Mouse (Mus musculus) limb, embryonic 10.5 days (tissue): ENCODE measurements around the gene Cyth3. TPM values are rescaled to one million over a fixed set of nuclear protein-coding genes. Genes with fewer than 3 reads are reported as not detected.

ENCODE experiments used
- DNase-seq: peaks from one replicate; pipeline ENCODE4 v3.0.0-alpha.2; 2017; ENCODE audit warnings: low spot score
- H3K27ac ChIP-seq: fragments of 300-500 bp; sonication (generic); 2 replicates; pipeline ENCODE4 v1.5.1; 2016; ENCODE audit warnings: mild to moderate bottlenecking
- H3K27me3 ChIP-seq: fragments of 300-500 bp; sonication (generic); 2 replicates; pipeline ENCODE4 v1.6.1; 2016; ENCODE audit warnings: low read depth, mild to moderate bottlenecking; ENCODE audit not compliant: poor library complexity, severe bottlenecking
- H3K36me3 ChIP-seq: fragments of 300-500 bp; sonication (generic); 2 replicates; pipeline ENCODE4 v1.6.1; 2016; ENCODE audit warnings: mild to moderate bottlenecking, moderate library complexity
- H3K4me1 ChIP-seq: fragments of 300-500 bp; sonication (generic); 2 replicates; pipeline ENCODE4 v1.6.1; 2016
- H3K4me3 ChIP-seq: fragments of 300-500 bp; sonication (generic); 2 replicates; pipeline ENCODE4 v1.5.1; 2016; ENCODE audit warnings: mild to moderate bottlenecking, moderate library complexity
- H3K9me3 ChIP-seq: fragments of 300-500 bp; sonication (generic); replicated peaks from 2 replicates; pipeline ENCODE4 v1.6.1; 2016; ENCODE audit warnings: mild to moderate bottlenecking
- WGBS: fragments of 180-500 bp; shearing (Covaris S2); methylation state at CpG from one replicate; pipeline ENCODE4 v1.1.7; 2016; 5-methylcytosine and 5-hydroxymethylcytosine counted together
- polyA plus RNA-seq: library from polyadenylated mRNA; unstranded; fragments of >200 nt; fragmentation: Nextera tagmentation; extraction: Ambion mirVana; gene quantifications from 2 replicates; pipeline ENCODE4 v1.2.1, GENCODE M21; 2016

The Cyth3 gene
- polyA plus RNA-seq, 1 experiment from 2014 or later, result 59.2 TPM

DNA sequence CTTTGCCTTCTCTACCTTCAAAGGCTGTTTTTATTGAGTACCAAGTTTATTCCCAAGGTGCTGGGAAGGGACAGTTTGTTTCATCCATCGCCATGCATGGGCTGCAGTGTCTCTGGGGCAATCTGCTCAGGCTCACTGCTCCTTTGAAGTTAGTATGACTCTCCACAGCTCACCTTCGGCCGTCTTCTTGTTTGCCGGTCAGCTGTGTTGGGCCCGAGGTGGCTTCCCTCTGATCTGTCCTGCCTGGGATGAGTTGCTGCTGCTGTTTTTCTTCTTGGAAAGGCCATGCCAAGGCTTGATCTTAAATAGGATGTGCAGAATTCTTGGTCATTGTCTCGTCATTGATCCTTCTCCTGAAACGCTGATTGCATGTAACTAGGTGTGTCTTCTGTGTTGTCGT, 9.3 kb downstream of the Cyth3 start:
- no peak overlapping the region for H3K4me3 ChIP-seq
- peaks cover 24% of the 10 kb centered on the region for H3K36me3 ChIP-seq
- no peaks in the 10 kb centered on the region for H3K27me3 ChIP-seq
- peaks cover 57% of the 10 kb centered on the region for H3K4me1 ChIP-seq
- no peaks in the 10 kb centered on the region for H3K9me3 ChIP-seq
- WGBS, result 66% methylated on average over 8 of the region's 8 CpGs
- DNase-seq, result no peak
- H3K27ac ChIP-seq, result no peak overlapping the region

DNA sequence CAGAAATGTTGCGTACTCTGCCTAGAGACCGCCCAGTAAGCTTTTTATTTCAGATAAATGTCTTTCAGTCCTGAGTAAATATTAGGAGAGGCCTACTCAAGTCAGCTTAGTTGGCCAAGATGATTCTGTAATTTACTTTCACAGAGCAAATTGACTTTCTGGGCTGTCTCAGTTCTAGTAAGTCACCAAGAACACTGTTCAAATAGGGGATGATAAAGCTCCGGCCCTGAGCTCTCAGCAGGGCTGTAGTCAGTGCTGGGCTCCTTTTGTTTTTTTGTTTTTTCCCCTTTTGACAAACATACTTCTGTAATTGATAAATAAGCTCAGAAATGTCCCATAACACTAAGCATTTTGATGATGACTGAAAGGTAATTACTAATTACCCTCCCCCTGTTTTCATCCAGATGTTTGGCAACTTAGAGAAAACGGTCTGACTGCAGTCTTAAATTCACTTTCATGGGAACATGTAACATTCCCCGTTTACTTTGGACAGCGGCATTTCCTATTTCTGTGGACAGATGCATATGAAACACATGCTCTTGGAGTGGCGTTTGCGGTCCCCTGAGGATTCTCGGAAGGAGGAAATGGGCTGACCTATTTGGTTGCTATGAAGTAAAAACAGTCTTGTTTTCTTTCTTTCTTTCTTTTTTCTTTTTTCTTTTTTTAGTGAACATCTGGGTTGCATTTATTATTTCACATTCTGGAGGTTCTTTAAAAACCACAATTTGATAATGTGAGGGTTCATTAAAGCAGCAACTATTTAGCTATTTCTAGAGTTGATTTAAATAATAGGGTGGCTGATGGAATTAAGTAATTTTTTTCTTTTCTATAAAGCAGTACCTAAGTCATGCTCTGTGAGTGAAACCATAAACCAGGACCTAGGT, 10.7 kb downstream of the Cyth3 start:
- WGBS, result 52% methylated on average over 9 of the region's 9 CpGs
- Histone ChIP-seq H3K36me3 (peaks cover 20% of the 10 kb centered on the region), H3K27me3 (no peaks in the 10 kb centered on the region), H3K4me1 (peaks cover 71% of the 10 kb centered on the region), H3K4me3 (no peak overlapping the region; the same call in 1 of the 2 replicates), H3K9me3 (no peaks in the 10 kb centered on the region), H3K27ac (peak overlapping the region; percentile 84)
- DNase-seq, result no peak

- Histone ChIP-seq H3K4me1 (peaks cover 77% of the 10 kb centered on the region), H3K27ac (peak overlapping the region; percentile 84), H3K36me3 (peaks cover 16% of the 10 kb centered on the region), H3K4me3 (no peak overlapping the region), H3K9me3 (no peaks in the 10 kb centered on the region), H3K27me3 (no peaks in the 10 kb centered on the region)
- 53% methylated on average over 5 of the region's 5 CpGs for WGBS
- DNase-seq, result no peak
These were observed 11.3 kb downstream of the Cyth3 start for GRCm38 (mm10) chr5:143633558-143633871.

DNA sequence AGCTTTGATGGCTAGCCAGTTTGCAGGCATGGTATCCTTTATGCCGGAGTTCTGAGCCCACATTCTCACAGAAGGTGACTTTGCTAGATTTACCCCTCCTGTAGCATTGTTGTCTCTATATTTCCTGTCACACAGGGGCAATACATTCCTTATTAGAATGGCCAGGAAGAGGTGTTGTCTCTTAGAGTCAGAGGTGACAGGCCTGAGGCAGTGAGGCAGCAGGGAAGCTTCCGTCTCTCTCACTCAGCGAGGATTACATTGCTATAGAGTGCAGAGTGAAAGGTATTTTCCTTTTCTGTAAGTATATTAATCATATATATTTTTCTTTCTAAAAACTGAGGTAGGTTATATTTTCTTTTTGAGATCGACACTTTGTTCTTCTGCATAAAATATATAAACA, 11.6 kb downstream of the Cyth3 start:
- WGBS, result 75% methylated on average over 4 of the region's 4 CpGs
- Histone ChIP-seq H3K4me3 (no peak overlapping the region), H3K4me1 (peaks cover 80% of the 10 kb centered on the region), H3K36me3 (peaks cover 13% of the 10 kb centered on the region), H3K27me3 (no peaks in the 10 kb centered on the region), H3K27ac (peak overlapping the region; percentile 84), H3K9me3 (no peaks in the 10 kb centered on the region)
- DNase-seq, result no peak

DNA sequence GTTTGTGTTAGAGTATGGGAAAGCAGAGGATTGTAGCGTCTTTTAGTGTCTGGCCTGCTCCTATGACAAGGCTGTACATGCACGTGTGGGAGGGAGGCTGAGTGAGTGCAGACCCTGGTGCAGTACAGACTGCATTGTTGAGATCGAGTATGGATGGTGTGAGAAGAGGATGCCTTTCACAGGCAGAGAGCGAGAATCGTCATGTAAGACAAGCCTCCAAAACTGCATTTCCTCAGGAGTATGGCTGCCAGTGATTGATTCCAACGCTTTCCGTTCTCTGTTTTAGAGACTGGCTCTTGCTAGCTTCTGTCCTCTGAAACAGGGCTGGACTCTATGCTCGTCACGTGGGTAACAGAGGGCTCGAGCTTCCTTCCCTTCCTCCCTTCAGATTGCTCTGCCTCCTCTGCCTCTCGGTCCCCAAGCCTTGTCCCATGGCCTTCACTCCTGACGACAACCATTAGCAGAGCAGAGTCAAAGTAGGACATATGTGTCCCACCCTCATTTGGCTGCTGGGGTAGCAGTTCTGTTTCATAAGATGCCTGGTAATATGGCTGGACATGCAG, 12.4 kb downstream of the Cyth3 start:
- peaks cover 88% of the 10 kb centered on the region for H3K4me1 ChIP-seq

DNA sequence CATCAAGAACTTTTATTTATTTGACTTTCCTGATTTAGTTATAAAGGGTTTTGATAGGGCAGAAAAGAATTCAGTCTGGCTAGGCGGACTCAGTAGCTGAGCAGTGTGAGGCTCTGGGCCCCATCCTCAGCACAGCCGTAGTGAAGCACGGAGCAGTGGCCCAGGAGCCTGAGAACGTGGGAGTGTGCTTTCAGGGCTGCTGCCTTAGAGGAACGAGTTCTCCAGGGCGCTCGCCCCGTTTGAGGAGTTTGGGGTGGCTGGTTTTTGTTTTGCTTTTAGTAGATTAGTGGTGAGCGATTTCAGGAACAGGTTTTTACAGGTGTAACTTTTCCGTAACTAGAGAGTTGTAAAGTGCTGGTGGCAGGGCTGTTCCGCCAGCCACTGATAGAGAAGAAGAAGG, 13.1 kb downstream of the Cyth3 start:
- peak overlapping the region; percentile 46 for H3K27ac ChIP-seq
- peaks cover 95% of the 10 kb centered on the region for H3K4me1 ChIP-seq
- no peaks in the 10 kb centered on the region for H3K27me3 ChIP-seq
- H3K9me3 ChIP-seq, result no peaks in the 10 kb centered on the region
- DNase-seq, result no peak
- WGBS, result 81% methylated on average over 11 of the region's 11 CpGs
- H3K36me3 ChIP-seq, result peaks cover 3% of the 10 kb centered on the region
- no peak overlapping the region for H3K4me3 ChIP-seq

More for the DNA sequence above, 12.4 kb downstream of the Cyth3 start:
- no peak for DNase-seq
- H3K27me3 ChIP-seq, result no peaks in the 10 kb centered on the region
- H3K9me3 ChIP-seq, result no peaks in the 10 kb centered on the region
- H3K27ac ChIP-seq, result peak overlapping the region; percentile 61
- WGBS, result 69% methylated on average over 12 of the region's 12 CpGs
- H3K36me3 ChIP-seq, result peaks cover 10% of the 10 kb centered on the region
- no peak overlapping the region for H3K4me3 ChIP-seq

GRCm38 (mm10) chr5:143636173-143636572, 13.9 kb downstream of the Cyth3 start:
- WGBS, result 88% methylated on average over 7 of the region's 7 CpGs
- peaks cover 100% of the 10 kb centered on the region for H3K4me1 ChIP-seq
- H3K9me3 ChIP-seq, result no peaks in the 10 kb centered on the region
- no peaks in the 10 kb centered on the region for H3K36me3 ChIP-seq
- no peak overlapping the region for H3K27ac ChIP-seq
- no peak for DNase-seq
- H3K4me3 ChIP-seq, result no peak overlapping the region
- no peaks in the 10 kb centered on the region for H3K27me3 ChIP-seq

GRCm38 (mm10) chr5:143637832-143638420, 15.7 kb downstream of the Cyth3 start:
- H3K27me3 ChIP-seq, result no peaks in the 10 kb centered on the region
- H3K27ac ChIP-seq, result peak overlapping the region; percentile 84
- no peak overlapping the region for H3K4me3 ChIP-seq
- H3K36me3 ChIP-seq, result no peaks in the 10 kb centered on the region
- WGBS, result 81% methylated on average over 11 of the region's 11 CpGs
- H3K4me1 ChIP-seq, result peaks cover 99% of the 10 kb centered on the region
- DNase-seq, result no peak
- no peaks in the 10 kb centered on the region for H3K9me3 ChIP-seq

GRCm38 (mm10) chr5:143638516-143639270, 16.4 kb downstream of the Cyth3 start:
- 74% methylated on average over 7 of the region's 7 CpGs for WGBS
- H3K9me3 ChIP-seq, result no peaks in the 10 kb centered on the region
- H3K27me3 ChIP-seq, result no peaks in the 10 kb centered on the region
- peaks cover 92% of the 10 kb centered on the region for H3K4me1 ChIP-seq
- no peak for DNase-seq
- H3K27ac ChIP-seq, result peak overlapping the region; percentile 84
- H3K4me3 ChIP-seq, result no peak overlapping the region
- no peaks in the 10 kb centered on the region for H3K36me3 ChIP-seq

- WGBS, result 92% methylated on average over 4 of the region's 4 CpGs
- no peaks in the 10 kb centered on the region for H3K27me3 ChIP-seq
- H3K36me3 ChIP-seq, result peaks cover 5% of the 10 kb centered on the region
- DNase-seq, result no peak
- H3K4me1 ChIP-seq, result peaks cover 90% of the 10 kb centered on the region
- H3K9me3 ChIP-seq, result no peaks in the 10 kb centered on the region
- no peak overlapping the region for H3K4me3 ChIP-seq
- peak overlapping the region; percentile 84 for H3K27ac ChIP-seq
These were observed 17.1 kb downstream of the Cyth3 start for GRCm38 (mm10) chr5:143639329-143639728.

DNA sequence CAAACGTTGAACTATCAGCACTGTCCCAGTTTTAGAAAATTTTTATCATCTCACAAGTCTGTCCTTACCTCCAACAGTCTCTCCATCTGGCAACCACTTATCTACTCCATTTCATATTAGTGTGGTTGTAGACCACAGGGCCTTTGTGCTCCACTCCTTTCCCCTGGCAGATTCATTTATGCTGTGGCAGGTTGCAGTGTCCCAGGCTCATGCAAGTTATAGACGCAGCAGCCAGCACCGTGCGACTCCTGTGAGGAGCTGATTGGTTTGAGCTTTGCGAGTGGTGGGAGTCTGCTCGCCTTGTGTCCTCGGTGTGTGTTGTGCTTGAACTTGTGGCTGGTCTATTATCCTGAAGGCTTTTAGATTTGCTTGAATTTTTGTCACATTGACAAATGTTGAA, 17.6 kb downstream of the Cyth3 start:
- WGBS, result 85% methylated on average over 7 of the region's 7 CpGs
- Histone ChIP-seq H3K4me1 (peaks cover 90% of the 10 kb centered on the region), H3K27ac (peak overlapping the region; percentile 84), H3K36me3 (peaks cover 5% of the 10 kb centered on the region), H3K27me3 (no peaks in the 10 kb centered on the region), H3K4me3 (no peak overlapping the region), H3K9me3 (no peaks in the 10 kb centered on the region)
- DNase-seq, result no peak

GRCm38 (mm10) chr5:143641503-143641902, 19.3 kb downstream of the Cyth3 start:
- no peaks in the 10 kb centered on the region for H3K9me3 ChIP-seq
- H3K27ac ChIP-seq, result peak overlapping the region; percentile 84
- WGBS, result 61% methylated on average over 3 of the region's 3 CpGs
- peaks cover 5% of the 10 kb centered on the region for H3K36me3 ChIP-seq
- H3K4me3 ChIP-seq, result 0 out of 2 replicates have a peak overlapping the region, but pooled peaks have one; percentile 8
- no peak for DNase-seq
- H3K4me1 ChIP-seq, result peaks cover 81% of the 10 kb centered on the region
- no peaks in the 10 kb centered on the region for H3K27me3 ChIP-seq
